13 mouse cellular contexts compared by ENCODE assay signal in genomic region chr7:24636264-24636663, GRCm38 (mm10). TPM values are rescaled to one million over a fixed set of nuclear protein-coding genes. Genes with fewer than 3 reads are reported as not detected.
DNase-seq lines count a peak whose midpoint lies in the region; ATAC-seq and TF ChIP-seq lines count a peak whose summit lies in the region.
"Had no signal": no experiment of that assay in that cellular context is flagged by ENCODE, and none has a peak within 500 bp of the region (broad histone marks: within the 10 kb centered on the region; RNA-seq: fewer than 3 reads in every experiment).

Gene Lypd3 (plus strand): TSS chr7:24636550.

- no peak for DNase-seq in liver, embryonic 11.5 days (ENCODE audit: low spot score)
- DNase-seq in liver, postnatal 0 days: no peak
- DNase-seq in embryonic facial prominence, embryonic 14.5 days (ENCODE audit: low spot score): no peak
- no peak for DNase-seq in embryo, embryonic 10 days (ENCODE audit: low spot score)
- no peak for DNase-seq in cerebellum, postnatal 4 days (ENCODE audit: low spot score in 2 of 2)
- DNase-seq in gastrocnemius, postnatal 14 days: no peak
- DNase-seq: heart, adult 2 months; right cerebral cortex, adult 18-20 months had no signal

- H3K4me3 ChIP-seq in liver, embryonic 11.5 days (ENCODE audit: low read depth, low read length): peak within 1 kb of the TSS; percentile 10; the same call in 1 of the 2 replicates
- no peak within 1 kb of the TSS for H3K4me3 ChIP-seq in liver, postnatal 0 days (ENCODE audit: low read depth, low read length)
- peak within 1 kb of the TSS; percentile 49 for H3K4me3 ChIP-seq in embryonic facial prominence, embryonic 14.5 days (ENCODE audit: low read depth, low read length)
- H3K4me3 ChIP-seq in intestine, embryonic 16.5 days (ENCODE audit: low read length): peak within 1 kb of the TSS; percentile 9; the same call in 1 of the 2 replicates
- no peak within 1 kb of the TSS for H3K4me3 ChIP-seq in neural tube, embryonic 13.5 days
- H3K4me3 ChIP-seq: heart, adult 2 months had no signal

- H3K9me3 ChIP-seq in liver, embryonic 11.5 days (ENCODE audit: control insufficient read depth, low read length): no peaks in the 10 kb centered on the region
- H3K9me3 ChIP-seq in liver, postnatal 0 days (ENCODE audit: low read length): no peaks in the 10 kb centered on the region
- H3K9me3 ChIP-seq in embryonic facial prominence, embryonic 14.5 days (ENCODE audit: control insufficient read depth, low read length): no peaks in the 10 kb centered on the region
- no peaks in the 10 kb centered on the region for H3K9me3 ChIP-seq in intestine, embryonic 16.5 days (ENCODE audit: control insufficient read depth, low read length)
- H3K9me3 ChIP-seq in neural tube, embryonic 13.5 days: no peaks in the 10 kb centered on the region

- no peak within 1 kb of the TSS for H3K27ac ChIP-seq in liver, embryonic 11.5 days (ENCODE audit: low read depth, low read length)
- no peak within 1 kb of the TSS for H3K27ac ChIP-seq in liver, postnatal 0 days (ENCODE audit: low read depth)
- H3K27ac ChIP-seq in embryonic facial prominence, embryonic 14.5 days (replicated peaks; ENCODE audit: low read depth, low read length): no peak within 1 kb of the TSS
- no peak within 1 kb of the TSS for H3K27ac ChIP-seq in intestine, embryonic 16.5 days (ENCODE audit: low read length)
- no peak within 1 kb of the TSS for H3K27ac ChIP-seq in neural tube, embryonic 13.5 days (replicated peaks)
- H3K27ac ChIP-seq: heart, adult 2 months; kidney, postnatal 0 days had no signal

- 26% methylated on average over 15 of the region's 15 CpGs for WGBS in liver, embryonic 11.5 days
- 31% methylated on average over 13 of the region's 15 CpGs for WGBS in liver, postnatal 0 days (ENCODE audit: insufficient replicate concordance)
- 17% methylated on average over 15 of the region's 15 CpGs for WGBS in embryonic facial prominence, embryonic 14.5 days
- 23% methylated on average over 15 of the region's 15 CpGs for WGBS in intestine, embryonic 16.5 days
- 17% methylated on average over 15 of the region's 15 CpGs for WGBS in neural tube, embryonic 13.5 days

- intact Hi-C loops in gastrocnemius, postnatal 14 days (cut with DNase I; ENCODE audit: low total_unique reads): no loop called here

- no peak for TF ChIP-seq CTCF in liver, postnatal 0 days (IDR thresholded peaks at IDR 0.05; ENCODE audit: low read depth)

- H3K27me3 ChIP-seq in liver, embryonic 11.5 days (replicated peaks; ENCODE audit: control insufficient read depth, insufficient read depth, low read length): peaks cover 52% of the 10 kb centered on the region
- peaks cover 45% of the 10 kb centered on the region for H3K27me3 ChIP-seq in liver, postnatal 0 days (ENCODE audit: insufficient read depth, low read length)
- peaks cover 54% of the 10 kb centered on the region for H3K27me3 ChIP-seq in embryonic facial prominence, embryonic 14.5 days (replicated peaks; ENCODE audit: control insufficient read depth, insufficient read depth, low read length)
- peaks cover 28% of the 10 kb centered on the region for H3K27me3 ChIP-seq in intestine, embryonic 16.5 days (replicated peaks; ENCODE audit: control insufficient read depth, insufficient read depth, low read length)
- H3K27me3 ChIP-seq in neural tube, embryonic 13.5 days: peaks cover 71% of the 10 kb centered on the region

- peaks cover 5% of the 10 kb centered on the region; the same call in 1 of the 2 replicates for H3K4me1 ChIP-seq in liver, embryonic 11.5 days (replicated peaks; ENCODE audit: control insufficient read depth, insufficient read depth, low read length)
- H3K4me1 ChIP-seq in liver, postnatal 0 days (ENCODE audit: insufficient read depth): peaks cover 8% of the 10 kb centered on the region
- no peaks in the 10 kb centered on the region for H3K4me1 ChIP-seq in embryonic facial prominence, embryonic 14.5 days (ENCODE audit: control insufficient read depth, insufficient read depth, low read length)
- H3K4me1 ChIP-seq in intestine, embryonic 16.5 days (ENCODE audit: control insufficient read depth, insufficient read depth, low read length): peaks cover 12% of the 10 kb centered on the region
- H3K4me1 ChIP-seq in neural tube, embryonic 13.5 days (replicated peaks): peaks cover 23% of the 10 kb centered on the region

- no peak for ATAC-seq in liver, embryonic 11.5 days (replicated peaks; ENCODE audit: low FRiP score)
- no peak for ATAC-seq in liver, postnatal 0 days
- ATAC-seq in embryonic facial prominence, embryonic 14.5 days (ENCODE audit: low read depth): no peak
- no peak for ATAC-seq in intestine, embryonic 16.5 days
- ATAC-seq in neural tube, embryonic 13.5 days (ENCODE audit: low read depth): no peak
- ATAC-seq: CD4-positive, CD25-positive, alpha-beta regulatory T cell, adult 4 months had no signal

- TF ChIP-seq EP300 in liver, postnatal 0 days (IDR thresholded peaks at IDR 0.05; ENCODE audit: low read depth): no peak

- H3K9ac ChIP-seq in liver, embryonic 11.5 days (ENCODE audit: low read depth, low read length): no peak within 1 kb of the TSS
- no peak within 1 kb of the TSS for H3K9ac ChIP-seq in liver, postnatal 0 days (replicated peaks)
- peak within 1 kb of the TSS; percentile 56; the same call in 1 of the 2 replicates for H3K9ac ChIP-seq in embryonic facial prominence, embryonic 14.5 days (ENCODE audit: low read depth, low read length)
- 0 out of 2 replicates have a peak within 1 kb of the TSS, but pooled peaks have one; percentile 53 for H3K9ac ChIP-seq in intestine, embryonic 16.5 days (ENCODE audit: low read depth, low read length)
- no peak within 1 kb of the TSS for H3K9ac ChIP-seq in neural tube, embryonic 13.5 days

- H3K36me3 ChIP-seq in liver, embryonic 11.5 days (ENCODE audit: control insufficient read depth, insufficient read depth, low read length): no peaks in the 10 kb centered on the region
- H3K36me3 ChIP-seq in liver, postnatal 0 days (replicated peaks; ENCODE audit: insufficient read depth, low read length): no peaks in the 10 kb centered on the region
- no peaks in the 10 kb centered on the region for H3K36me3 ChIP-seq in embryonic facial prominence, embryonic 14.5 days (ENCODE audit: control insufficient read depth, insufficient read depth, low read length)
- no peaks in the 10 kb centered on the region for H3K36me3 ChIP-seq in intestine, embryonic 16.5 days (ENCODE audit: control insufficient read depth, insufficient read depth, low read length)
- no peaks in the 10 kb centered on the region for H3K36me3 ChIP-seq in neural tube, embryonic 13.5 days

- peak within 1 kb of the TSS; percentile 92 for H3K4me2 ChIP-seq in liver, embryonic 11.5 days
- no peak within 1 kb of the TSS for H3K4me2 ChIP-seq in liver, postnatal 0 days (ENCODE audit: low read depth, low read length)
- peak within 1 kb of the TSS; percentile 89 for H3K4me2 ChIP-seq in embryonic facial prominence, embryonic 14.5 days (ENCODE audit: low read depth, low read length)
- peak within 1 kb of the TSS; percentile 27 for H3K4me2 ChIP-seq in intestine, embryonic 16.5 days (ENCODE audit: low read depth, low read length)
- peak within 1 kb of the TSS; percentile 34 for H3K4me2 ChIP-seq in neural tube, embryonic 13.5 days

RNA-seq across cellular contexts. Expression of gene Lypd3, which starts in this region (rescaled TPM):
- polyA plus RNA-seq in liver, embryonic 11.5 days (2014; fragmentation: Nextera tagmentation; extraction: Ambion mirVana): 0.10 TPM in 1 of 2 replicates, not detected in the other
- not detected in 2 replicates for polyA plus RNA-seq in liver, postnatal 0 days (2015; fragmentation: Nextera tagmentation; extraction: Ambion mirVana)
- polyA plus RNA-seq in embryonic facial prominence, embryonic 14.5 days (2014; fragmentation: Nextera tagmentation; extraction: Ambion mirVana): 24.7 TPM in 2 replicates
- polyA plus RNA-seq in intestine, embryonic 16.5 days (2015; fragmentation: Nextera tagmentation; extraction: Ambion mirVana): 0.27 and 0.49 TPM in 2 replicates
- 0.22 and 0.23 TPM in 2 replicates for polyA plus RNA-seq in neural tube, embryonic 13.5 days (2015; fragmentation: Nextera tagmentation; extraction: Ambion mirVana)
- not detected for total RNA-seq in gastrocnemius, postnatal 14 days (2021)
- total RNA-seq: heart, adult 2 months; monocyte, adult 5-6 weeks had no signal
- polyA plus RNA-seq: CD4-positive, CD25-positive, alpha-beta regulatory T cell, adult 4 months; heart, adult 2 months had no signal

Comparison
In these comparisons a context has a peak if more than half of its experiments do, and no peak if none do; other contexts are left out.
1. RNA of gene Lypd3 (polyA plus RNA-seq): 24.7 TPM in embryonic facial prominence, embryonic 14.5 days; 0.27 to 0.49 TPM in intestine, embryonic 16.5 days, 0.22 to 0.23 TPM in neural tube, embryonic 13.5 days, 0.10 TPM in liver, embryonic 11.5 days and not detected in liver, postnatal 0 days; every median in the first group is over 10 times any median in the second.
2. H3K4me3 ChIP-seq: peak in liver, embryonic 11.5 days (single experiment), embryonic facial prominence, embryonic 14.5 days (single experiment) and intestine, embryonic 16.5 days (single experiment); none in liver, postnatal 0 days (single experiment) and neural tube, embryonic 13.5 days (single experiment).
3. H3K9ac ChIP-seq: peak in embryonic facial prominence, embryonic 14.5 days (single experiment) and intestine, embryonic 16.5 days (single experiment); none in liver, embryonic 11.5 days (single experiment), liver, postnatal 0 days (single experiment) and neural tube, embryonic 13.5 days (single experiment).